Mouse (Mus musculus): ENCODE measurements at regions not wholly inside any gene's neighbourhood (a gene's known extent, or its start where the extent isn't known, plus 50 kb on each side); places are given as distances from the start of the nearest gene placed in this dataset.

DNA sequence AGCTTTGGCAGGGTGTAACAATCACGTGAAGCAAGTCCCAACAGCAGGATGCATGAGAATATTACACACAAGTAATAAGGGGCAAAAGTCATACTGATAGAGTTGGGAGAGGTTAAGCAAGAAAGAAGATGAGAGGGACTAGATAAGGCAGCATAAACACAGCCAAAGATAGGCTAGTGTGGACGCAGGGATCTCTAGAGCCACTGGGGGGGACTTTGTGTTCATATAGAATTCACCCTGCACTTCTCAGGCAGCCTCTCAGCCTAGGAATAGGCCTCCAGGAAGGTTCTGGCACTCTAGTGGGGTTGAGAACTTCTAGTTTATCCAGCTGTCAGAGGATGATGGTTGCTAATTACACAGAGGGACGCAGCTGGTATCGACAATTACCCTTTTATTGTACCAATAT lies 358.8 kb upstream of the Ddhd1 start:
- TF ChIP-seq CTCF (IDR thresholded peaks at IDR 0.05; ENCODE audit: low read depth, low read length) (no peak), POLR2A (IDR thresholded peaks at IDR 0.05; ENCODE audit: extremely low read depth, insufficient read depth, low read length) (no peak)
